ENCODE assay signal across 28 mouse cellular contexts in the genomic region with DNA sequence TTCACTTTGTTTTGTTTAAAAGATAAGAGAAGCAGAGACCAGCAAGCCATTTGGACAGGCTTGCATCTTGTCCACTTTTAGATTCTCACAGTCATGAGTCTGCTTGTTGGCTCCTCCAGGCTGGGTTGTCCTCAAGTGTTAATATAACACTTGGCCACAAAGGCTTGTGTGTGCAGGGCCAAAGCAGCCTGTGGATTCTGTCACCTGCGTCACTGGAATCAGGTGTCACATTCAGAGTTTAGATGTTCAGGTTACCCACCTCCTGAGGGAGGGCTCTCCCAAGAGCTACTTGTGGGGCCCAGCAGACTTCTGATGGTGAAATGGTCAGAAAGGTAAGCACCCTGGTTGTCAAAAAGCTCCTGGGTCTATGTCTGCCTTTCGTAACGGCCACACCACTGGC. TPM values are rescaled to one million over a fixed set of nuclear protein-coding genes. Genes with fewer than 3 reads are reported as not detected.
"Had no signal": no experiment of that assay in that cellular context is flagged by ENCODE, and none has a peak within 500 bp of the region (broad histone marks: within the 10 kb centered on the region; RNA-seq: fewer than 3 reads in every experiment).

No protein-coding gene starts in this region.

- H3K27me3 ChIP-seq: kidney, embryonic 15.5 days; limb, embryonic 12.5 days; limb, embryonic 15.5 days; midbrain, embryonic 12.5 days; midbrain, embryonic 15.5 days; neural tube, embryonic 12.5 days had no signal

- H3K4me3 ChIP-seq: kidney, embryonic 15.5 days; limb, embryonic 12.5 days; limb, embryonic 15.5 days; midbrain, embryonic 12.5 days; midbrain, embryonic 15.5 days; neural tube, embryonic 12.5 days had no signal

- H3K27ac ChIP-seq: kidney, embryonic 15.5 days; limb, embryonic 12.5 days; limb, embryonic 15.5 days; liver, embryonic 14.5 days; macrophage; midbrain, embryonic 12.5 days; midbrain, embryonic 15.5 days; neural tube, embryonic 12.5 days had no signal

- H3K9ac ChIP-seq: kidney, embryonic 15.5 days; limb, embryonic 12.5 days; limb, embryonic 15.5 days; liver, embryonic 14.5 days; liver, postnatal 0 days; midbrain, embryonic 12.5 days; midbrain, embryonic 15.5 days; neural tube, embryonic 12.5 days had no signal

- ATAC-seq: liver, postnatal 0 days; midbrain, embryonic 15.5 days had no signal

- H3K9me3 ChIP-seq: kidney, embryonic 15.5 days; limb, embryonic 12.5 days; limb, embryonic 15.5 days; midbrain, embryonic 12.5 days; midbrain, embryonic 15.5 days; neural tube, embryonic 12.5 days had no signal

- H3K4me1 ChIP-seq: kidney, embryonic 15.5 days; limb, embryonic 12.5 days; limb, embryonic 15.5 days; midbrain, embryonic 12.5 days; midbrain, embryonic 15.5 days; neural tube, embryonic 12.5 days had no signal

- H3K4me2 ChIP-seq: kidney, embryonic 15.5 days; limb, embryonic 12.5 days; limb, embryonic 15.5 days; liver, embryonic 11.5 days; midbrain, embryonic 12.5 days; midbrain, embryonic 15.5 days; neural tube, embryonic 12.5 days had no signal

- DNase-seq: kidney, adult 11 months; kidney, adult 8-10 months; kidney, postnatal 10 days; kidney, postnatal 4 days; left cerebral cortex, postnatal 4 days; liver, postnatal 0 days; retina, postnatal 1 day; right cerebral cortex, postnatal 25 days; thymus, adult 18-20 months; thymus, postnatal 36 days had no signal

RNA-seq across cellular contexts. Expression of a gene that starts 28.4 kb away (rescaled TPM):
- total RNA-seq: megakaryocyte, adult 5-6 weeks; neutrophil, adult 5-6 weeks had no signal
- polyA plus RNA-seq: limb, embryonic 12.5 days; limb, embryonic 15.5 days; macrophage; midbrain, embryonic 12.5 days; neural tube, embryonic 12.5 days; urinary bladder, adult 2 months had no signal

RNA-seq across cellular contexts. Expression of a gene that starts 36.0 kb away (rescaled TPM):
- total RNA-seq: layer of hippocampus, adult 18-20 months; layer of hippocampus, postnatal 14 days; left cerebral cortex, postnatal 14 days; left cerebral cortex, postnatal 4 days; megakaryocyte, adult 5-6 weeks had no signal
- polyA plus RNA-seq: kidney, embryonic 15.5 days; limb, embryonic 12.5 days; liver, embryonic 14.5 days; liver, postnatal 0 days; macrophage; small intestine, adult 2 months; spleen, adult 2 months; stomach, embryonic 16.5 days; urinary bladder, adult 2 months had no signal
